Mouse (Mus musculus) regulatory T cell (primary cell): ENCODE results near the gene 6430571L13Rik.

Experiments used
- in situ Hi-C: fragments of 300-600 bp; cut with MboI, MseI; formaldehyde crosslinking; loops from one replicate; pipeline ENCODE4 v1.15.1; 2025; ENCODE audit warnings: high pct_unique_total_duplicates

6430571L13Rik gene

GRCm38 (mm10) chr9:107305601-107306542 lies 34.5 kb upstream of the 6430571L13Rik start:
- in situ Hi-C loops = loop anchor here (10.0 to 25.0 kb wide), 2 partner anchors 1006 to 1749 kb away; partner anchors contain the start of genes Rhoa, Tcta and Trex1

DNA sequence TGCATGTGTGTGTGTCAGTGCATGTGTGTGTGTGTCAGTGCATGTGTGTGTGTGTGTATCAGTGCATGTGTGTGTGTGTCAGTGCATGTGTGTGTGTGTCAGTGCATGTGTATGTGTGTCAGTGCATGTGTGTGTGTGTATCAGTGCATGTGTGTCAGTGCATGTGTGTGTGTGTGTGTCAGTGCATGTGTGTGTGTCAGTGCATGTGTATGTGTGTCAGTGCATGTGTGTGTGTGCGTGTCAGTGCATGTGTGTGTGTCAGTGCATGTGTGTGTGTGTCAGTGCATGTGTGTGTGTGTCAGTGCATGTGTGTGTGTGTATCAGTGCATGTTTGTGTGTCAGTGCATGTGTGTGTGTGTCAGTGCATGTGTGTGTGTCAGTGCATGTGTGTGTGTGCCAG lies 33.7 kb upstream of the 6430571L13Rik start:
- in situ Hi-C loops = loop anchor here (10.0 to 25.0 kb wide), 2 partner anchors 1006 to 1748 kb away; partner anchors contain the start of genes Rhoa, Tcta and Trex1

DNA sequence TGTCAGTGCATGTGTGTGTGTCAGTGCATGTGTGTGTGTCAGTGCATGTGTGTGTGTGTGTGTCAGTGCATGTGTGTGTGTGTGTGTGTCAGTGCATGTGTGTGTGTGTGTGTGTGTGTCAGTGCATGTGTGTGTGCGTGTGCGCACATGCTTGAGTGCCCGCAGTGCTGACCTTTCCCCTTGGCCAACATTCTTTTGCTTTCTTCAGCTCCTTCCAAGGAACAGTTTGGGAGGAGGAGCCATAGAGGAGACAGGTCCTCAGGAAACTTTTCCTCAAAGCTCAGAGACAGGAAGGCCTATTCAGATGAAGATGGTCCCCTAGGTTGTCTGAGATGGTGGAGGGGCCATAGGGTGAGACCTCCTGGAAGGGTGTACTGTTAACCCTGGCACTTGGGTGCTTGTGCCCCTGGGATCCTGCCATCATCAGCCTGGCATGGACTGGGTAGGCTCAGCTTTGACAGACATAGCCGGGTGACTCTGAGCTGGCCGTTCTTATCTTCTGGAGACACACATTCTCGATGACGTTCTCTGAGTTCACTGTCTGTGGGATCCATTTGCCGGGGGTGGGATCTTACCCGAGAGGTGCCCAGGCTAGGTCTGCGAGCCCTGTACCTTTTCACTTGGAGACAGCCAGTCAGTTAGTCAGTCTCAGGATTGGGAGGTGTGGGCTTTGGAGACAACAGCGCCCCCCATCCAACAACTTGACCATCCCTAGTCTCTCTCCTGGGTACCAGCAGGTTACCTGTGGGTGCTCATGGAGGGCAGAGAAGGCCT lies 33.1 kb upstream of the 6430571L13Rik start:
- in situ Hi-C loops = loop anchor here (10.0 to 25.0 kb wide), 2 partner anchors 1005 to 1748 kb away; partner anchors contain the start of genes Rhoa, Tcta and Trex1

DNA sequence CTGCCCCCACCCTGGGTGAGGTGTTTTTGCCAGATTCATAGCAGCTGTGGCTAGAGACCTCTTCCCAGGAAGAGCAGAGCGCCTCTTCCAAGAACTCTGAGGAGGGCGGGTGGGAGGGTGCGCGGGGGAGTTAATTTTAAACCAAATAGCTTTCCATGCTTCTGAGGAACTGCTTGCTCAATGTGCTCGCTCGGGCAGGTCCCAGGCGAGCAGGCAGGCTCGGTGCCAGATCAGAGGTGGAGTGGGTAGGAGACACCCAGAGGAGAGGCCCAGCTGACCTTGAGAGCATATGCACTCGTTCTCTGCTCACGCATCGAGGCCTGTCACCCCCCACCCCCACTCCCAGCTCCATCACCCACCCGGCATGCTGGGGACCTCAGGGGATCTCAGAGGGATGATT lies 32.5 kb upstream of the 6430571L13Rik start:
- in situ Hi-C loops = loop anchor here (10.0 to 25.0 kb wide), 2 partner anchors 1004 to 1747 kb away; partner anchors contain the start of genes Rhoa, Tcta and Trex1

DNA sequence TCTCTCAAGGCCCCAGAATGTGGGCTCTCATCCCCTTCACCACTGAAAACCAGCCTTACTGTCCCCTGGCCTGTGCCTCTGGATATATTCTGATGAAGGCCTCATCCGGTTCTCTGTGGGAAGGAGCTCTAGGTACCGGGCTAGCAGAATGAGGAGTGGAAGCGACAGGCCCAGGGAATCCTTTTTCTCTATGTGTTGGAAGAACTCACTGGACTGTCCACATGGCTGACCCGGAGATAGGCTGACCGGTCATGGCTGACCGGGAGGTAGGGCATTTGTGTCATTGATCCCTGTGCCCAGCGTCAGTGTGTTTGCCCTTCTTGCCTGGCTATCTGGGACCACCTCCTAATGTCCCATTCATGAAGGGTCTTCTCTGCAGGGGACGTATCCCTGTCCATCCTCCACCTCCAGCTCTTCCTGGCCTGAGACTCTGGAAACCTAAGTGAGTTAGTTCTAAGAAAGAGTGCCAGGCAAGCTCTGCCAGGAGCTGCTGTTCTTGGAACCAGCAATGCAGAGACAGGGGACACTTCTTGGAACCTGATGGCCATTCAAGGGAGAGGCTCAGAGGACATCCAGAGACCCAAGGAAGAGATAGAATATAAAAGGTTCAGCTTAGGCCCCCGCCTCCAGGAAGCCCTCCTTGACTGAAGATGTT lies 31.9 kb upstream of the 6430571L13Rik start:
- in situ Hi-C loops = loop anchor here (10.0 to 25.0 kb wide), 2 partner anchors 1004 to 1746 kb away; partner anchors contain the start of genes Rhoa, Tcta and Trex1

- in situ Hi-C loops = loop anchor here (10.0 to 25.0 kb wide), 2 partner anchors 1003 to 1746 kb away; partner anchors contain the start of genes Rhoa, Tcta and Trex1
These were observed 31.2 kb upstream of the 6430571L13Rik start for GRCm38 (mm10) chr9:107309171-107309570.

- in situ Hi-C loops = loop anchor here (10.0 to 25.0 kb wide), 2 partner anchors 1003 to 1745 kb away; partner anchors contain the start of genes Rhoa, Tcta and Trex1
These were observed 30.8 kb upstream of the 6430571L13Rik start for GRCm38 (mm10) chr9:107309600-107309999.

DNA sequence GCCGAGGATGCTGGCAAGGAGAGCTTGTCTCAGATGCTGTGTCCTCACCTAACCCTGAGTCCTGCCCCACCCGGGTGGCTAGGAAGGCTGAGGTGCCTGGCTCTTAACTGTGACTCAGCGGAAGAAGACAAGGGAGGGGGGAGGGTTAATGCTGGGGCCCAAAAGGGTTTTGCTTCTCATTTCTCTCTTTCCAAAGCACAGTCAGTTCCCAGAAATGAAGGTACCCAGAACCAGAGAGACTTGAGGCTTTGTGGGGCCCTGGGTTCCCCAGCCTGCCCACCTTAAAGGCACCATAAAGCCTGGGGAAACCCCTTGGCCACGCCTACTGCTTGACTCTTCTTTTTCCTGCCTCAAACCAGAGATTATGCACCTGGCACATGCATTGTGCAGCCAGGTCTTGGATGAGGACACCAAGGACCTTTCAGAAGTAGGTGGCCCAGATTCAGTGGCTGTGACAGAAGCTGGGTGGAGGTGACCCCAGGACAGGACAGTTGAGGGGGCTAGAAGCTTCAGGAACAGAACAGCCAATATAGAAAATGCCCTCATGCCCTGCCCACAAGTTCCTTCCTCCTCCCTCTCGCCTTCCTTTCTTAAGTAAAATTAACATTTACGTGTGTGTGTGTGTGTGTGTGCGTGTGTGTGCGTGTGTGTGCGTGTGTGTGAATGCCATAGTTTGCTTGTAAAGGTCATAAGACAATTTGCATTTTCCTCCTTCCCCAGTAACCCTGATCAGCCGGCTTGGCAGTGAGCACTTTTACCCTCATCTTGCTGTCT lies 27.4 kb upstream of the 6430571L13Rik start:
- in situ Hi-C loops = loop anchor here (25.0 kb wide), 1 partner anchor 999 kb away; the partner anchor contains the start of genes Rhoa and Tcta

GRCm38 (mm10) chr9:107313926-107314325 lies 26.5 kb upstream of the 6430571L13Rik start:
- in situ Hi-C loops = loop anchor here (25.0 kb wide), 1 partner anchor 998 kb away; the partner anchor contains the start of genes Rhoa and Tcta

GRCm38 (mm10) chr9:107315791-107316190 lies 24.6 kb upstream of the 6430571L13Rik start:
- in situ Hi-C loops = loop anchor here (25.0 kb wide), 1 partner anchor 997 kb away; the partner anchor contains the start of genes Rhoa and Tcta

DNA sequence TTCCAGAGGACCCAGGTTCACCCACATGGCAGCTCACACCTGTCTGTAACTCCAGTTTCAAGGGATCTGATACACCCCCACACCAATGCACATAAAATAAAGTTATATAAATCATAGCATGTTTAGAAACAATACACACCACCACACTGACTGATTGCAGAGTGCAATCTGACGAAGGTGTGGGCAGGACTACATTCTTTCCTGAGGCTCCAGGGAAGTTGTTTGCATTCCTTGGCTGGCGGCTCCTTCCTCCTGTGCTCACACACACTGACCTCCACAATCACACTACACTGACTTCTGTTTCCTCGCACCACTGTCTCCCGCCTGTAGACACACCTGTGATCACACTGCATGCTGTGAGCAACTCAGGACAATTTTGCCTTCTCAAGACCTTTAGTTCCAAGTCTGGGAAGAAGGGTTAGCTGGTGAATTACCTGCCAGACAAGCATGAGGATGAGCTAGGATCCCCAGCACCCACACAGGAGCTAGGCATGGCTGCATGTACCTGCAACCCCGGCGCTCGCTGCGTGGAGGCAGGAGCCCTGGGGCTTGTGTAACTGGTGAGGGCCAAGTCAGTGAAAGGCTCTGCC lies 17.8 kb upstream of the 6430571L13Rik start:
- in situ Hi-C loops = loop anchor here (25.0 kb wide), 1 partner anchor 990 kb away; the partner anchor contains the start of genes Rhoa and Tcta

- in situ Hi-C loops = loop anchor here (25.0 kb wide), 1 partner anchor 989 kb away; the partner anchor contains the start of genes Rhoa and Tcta
These were observed 16.8 kb upstream of the 6430571L13Rik start for GRCm38 (mm10) chr9:107323558-107323957.

DNA sequence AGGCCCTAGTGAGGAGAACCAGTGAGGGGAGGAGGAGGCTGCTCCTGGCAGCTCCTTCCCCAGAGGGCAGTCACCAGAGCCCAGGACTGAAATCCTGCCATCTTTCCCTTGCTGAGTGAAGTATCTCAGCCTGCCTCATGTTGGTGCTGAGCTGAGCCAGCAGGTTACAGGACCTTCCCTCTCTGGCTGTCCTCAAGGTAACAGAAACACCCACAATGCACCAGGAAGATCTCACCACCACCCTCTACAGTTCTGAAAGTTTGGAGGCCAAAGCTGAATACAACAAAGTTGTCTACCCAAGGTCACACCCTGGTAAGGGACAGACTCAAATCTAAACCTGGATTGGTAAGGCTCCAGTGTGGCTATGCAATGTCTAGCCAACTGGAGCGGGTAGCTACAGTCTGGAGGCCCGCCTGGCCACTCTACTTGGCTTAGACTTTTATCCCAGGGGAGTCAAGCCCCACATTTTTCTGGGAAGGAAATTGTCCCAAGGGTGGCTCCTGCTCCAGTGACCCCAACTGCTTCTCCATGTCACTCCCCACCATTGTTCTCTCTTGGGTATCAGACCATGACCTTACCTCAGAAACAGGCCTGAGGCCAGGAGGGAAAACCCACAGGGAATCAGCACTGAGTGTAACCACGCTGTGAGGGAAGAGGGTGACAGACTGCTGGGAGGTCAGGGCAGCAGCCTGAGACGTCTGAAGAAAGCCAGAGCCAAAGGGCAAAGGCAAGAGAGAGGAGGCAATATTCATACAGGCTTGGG lies 15.4 kb upstream of the 6430571L13Rik start:
- in situ Hi-C loops = loop anchor here (25.0 kb wide), 1 partner anchor 987 kb away; the partner anchor contains the start of genes Rhoa and Tcta

GRCm38 (mm10) chr9:107325904-107326303 lies 14.5 kb upstream of the 6430571L13Rik start:
- in situ Hi-C loops = no loop called here

DNA sequence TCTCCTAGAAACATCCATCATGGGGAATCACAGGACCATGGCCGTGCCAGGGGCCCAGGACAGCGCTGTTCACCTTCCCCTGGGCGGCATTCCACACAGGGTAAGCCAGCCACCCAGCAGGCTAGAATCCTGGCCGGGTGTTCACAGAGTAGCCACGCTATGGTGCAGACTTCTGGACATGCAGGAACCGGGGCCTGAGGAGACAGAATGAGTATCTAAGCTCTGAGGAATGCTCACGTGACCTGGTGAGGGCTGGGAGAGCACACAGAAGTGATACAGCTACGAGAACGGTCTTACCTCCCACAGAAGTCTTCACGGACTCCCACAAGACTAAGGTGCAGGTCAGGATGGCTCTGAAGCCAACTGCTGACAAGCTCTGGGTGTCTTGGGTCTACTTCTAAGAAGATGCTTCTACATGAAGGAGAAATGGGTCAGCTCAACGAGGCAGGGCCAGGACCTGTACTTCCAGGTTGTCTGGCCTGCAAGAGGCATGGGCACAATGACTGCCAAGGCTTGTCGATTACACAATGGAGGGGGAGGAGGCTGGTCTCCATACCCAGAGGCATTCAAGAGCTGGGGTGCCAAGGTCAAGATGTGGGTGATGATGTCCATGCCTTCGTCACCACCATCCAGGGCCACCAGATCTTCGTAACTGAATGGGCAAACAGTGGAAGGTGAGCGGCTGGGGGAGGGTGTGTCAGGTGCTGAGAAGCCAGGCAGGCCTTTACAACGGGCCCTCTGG lies 12.4 kb upstream of the 6430571L13Rik start:
- in situ Hi-C loops = no loop called here

DNA sequence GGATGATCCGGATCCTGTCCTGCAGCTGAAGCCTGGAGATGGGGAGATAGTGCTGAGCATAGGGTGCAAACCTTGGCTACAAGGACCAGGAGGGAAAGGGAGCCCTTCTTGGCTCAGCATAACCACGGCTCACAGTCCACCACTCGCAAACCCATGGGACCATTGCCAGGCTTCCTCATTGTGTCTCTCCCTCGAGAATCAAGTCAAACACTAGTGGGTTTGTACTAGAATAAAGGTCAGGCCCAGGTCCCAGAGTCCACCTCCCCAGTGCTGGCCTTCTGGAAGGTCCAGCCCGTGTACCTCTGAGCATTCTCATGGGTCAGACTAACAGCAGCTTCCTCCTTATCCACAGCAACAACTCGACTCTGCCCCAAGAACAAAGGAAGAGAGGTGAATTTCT lies 9.6 kb upstream of the 6430571L13Rik start:
- in situ Hi-C loops = loop anchor here (5.0 kb wide), 1 partner anchor 33 kb away; the partner anchor contains the start of gene Cish

DNA sequence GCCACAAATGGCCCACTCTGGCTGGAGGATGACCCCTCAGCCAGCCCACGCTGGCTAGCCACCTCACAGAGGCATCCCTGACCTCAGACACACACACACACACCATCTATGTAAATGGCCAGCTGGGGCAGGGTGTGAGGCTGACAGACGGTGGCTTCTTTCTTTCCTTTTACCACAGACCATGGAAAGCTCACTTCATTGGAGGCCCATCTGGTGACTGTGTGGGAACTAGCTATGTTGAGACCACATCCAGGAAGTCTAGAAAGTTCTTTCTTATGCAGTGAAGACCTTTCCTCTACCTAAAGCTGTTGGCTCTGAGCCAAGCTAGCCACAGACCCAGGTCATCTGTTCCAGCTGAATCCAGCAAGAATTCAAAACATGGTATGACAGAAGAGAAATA lies 6.7 kb upstream of the 6430571L13Rik start:
- in situ Hi-C loops = loop anchor here (5.0 kb wide), 1 partner anchor 36 kb away; the partner anchor contains the start of gene Cish

DNA sequence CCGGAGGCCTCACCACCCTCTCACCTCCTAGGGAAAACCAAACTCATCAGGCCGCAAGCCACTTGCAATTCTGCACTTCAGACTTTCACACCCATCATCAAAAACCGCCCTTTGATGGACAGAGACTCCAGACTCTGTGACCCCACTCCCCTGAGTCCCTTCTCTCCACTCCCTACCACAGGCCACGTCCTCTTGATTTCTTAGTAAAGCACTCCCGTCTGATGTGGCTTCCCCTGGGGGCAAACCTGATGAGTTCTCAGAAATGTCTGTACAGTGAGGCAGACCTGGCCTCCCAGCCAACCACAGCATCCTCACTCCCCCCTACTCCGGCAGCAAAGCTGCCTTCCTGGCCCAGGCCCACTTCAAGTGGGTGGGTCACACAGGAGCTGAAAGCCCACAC lies 6.0 kb upstream of the 6430571L13Rik start:
- in situ Hi-C loops = loop anchor here (5.0 kb wide), 1 partner anchor 37 kb away; the partner anchor contains the start of gene Cish
